Mouse (Mus musculus) stomach, adult 2 months (tissue): ENCODE data around the gene Atp13a5. TPM values are rescaled to one million over a fixed set of nuclear protein-coding genes. Genes with fewer than 3 reads are reported as not detected.

Source experiments
- polyA plus RNA-seq: library from polyadenylated mRNA; depleted of rRNA; stranded (reverse); fragments of >200 nt; gene quantifications from 2 replicates; pipeline ENCODE4 v1.2.3, GENCODE M21; 2012; rRNA removed

Atp13a5 gene
- 0.14 and 0.20 TPM in 2 replicates for polyA plus RNA-seq

GRCm38 (mm10) chr16:29378458-29378857 is at the start of gene Atp13a5:
Gene Atp13a5 (minus strand): TSS chr16:29378732.

GRCm38 (mm10) chr16:29209605-29210411 is 168.7 kb downstream of the Atp13a5 start, which contains the start of gene Hrasls:
Gene Hrasls (plus strand): TSS chr16:29209695.

Other genes starting within 250 kb of the Atp13a5 start
- gene Hrasls, start 169.0 kb downstream of the Atp13a5 start, polyA plus RNA-seq, result 0.31 and 0.62 TPM in 2 replicates
- gene Atp13a4, start 166.1 kb upstream of the Atp13a5 start, polyA plus RNA-seq, result 0.39 and 0.54 TPM in 2 replicates
- 1.6 and 2.2 TPM in 2 replicates for gene Opa1, start 200.6 kb upstream of the Atp13a5 start, polyA plus RNA-seq